Mouse (Mus musculus): Measurements from ENCODE around the gene Txndc5.

Gene Txndc5

GRCm38 (mm10) chr13:38472636-38473035, 56.0 kb downstream of the Txndc5 start:
- DNase-seq (ENCODE audit: low read depth, low spot score): no peak

GRCm38 (mm10) chr13:38470882-38471281, 57.7 kb downstream of the Txndc5 start:
- no peak for DNase-seq (ENCODE audit: low read depth, low spot score)

- no peak for DNase-seq (ENCODE audit: low read depth, low spot score)
Measured at GRCm38 (mm10) chr13:38463410-38463809, 65.2 kb downstream of the Txndc5 start.

GRCm38 (mm10) chr13:38451446-38451845, 77.2 kb downstream of the Txndc5 start:
- no peak for DNase-seq (ENCODE audit: low read depth, low spot score)

All from retina, adult 2 months (tissue).